Mouse (Mus musculus) midbrain, postnatal 0 days (tissue): ENCODE results near the gene Kirrel3. TPM values are rescaled to one million over a fixed set of nuclear protein-coding genes. Genes with fewer than 3 reads are reported as not detected.

Experiments used
- ATAC-seq: fragments of 200-750 bp; cut with Nextera tagmentation; 2 replicates; pipeline ENCODE4 v1.8.0; 2017; ENCODE audit warnings: moderate number of reproducible peaks, mild to moderate bottlenecking, moderate TSS enrichment, moderate library complexity; ENCODE audit not compliant: low FRiP score
- DNase-seq: peaks from one replicate; pipeline ENCODE4 v3.0.0-alpha.2; 2015; ENCODE audit warnings: low spot score
- H3K27ac ChIP-seq: fragments of 300-500 bp; sonication (generic); 2 replicates; pipeline ENCODE4 v1.5.1; 2014; ENCODE audit warnings: low read depth, mild to moderate bottlenecking, low read length, mixed read lengths
- H3K27me3 ChIP-seq: fragments of 300-500 bp; sonication (generic); 2 replicates; pipeline ENCODE4 v1.6.1; 2014; ENCODE audit warnings: low read length, control low read depth, mixed read lengths; ENCODE audit not compliant: insufficient read depth
- H3K36me3 ChIP-seq: fragments of 300-500 bp; sonication (generic); 2 replicates; pipeline ENCODE4 v1.6.1; 2014; ENCODE audit warnings: low read length, control low read depth, mixed read lengths; ENCODE audit not compliant: insufficient read depth
- H3K4me1 ChIP-seq: fragments of 300-500 bp; sonication (generic); 2 replicates; pipeline ENCODE4 v1.6.1; 2014; ENCODE audit warnings: mild to moderate bottlenecking, control low read depth, antibody characterized with exemption, low read length, mixed read lengths; ENCODE audit not compliant: insufficient read depth
- H3K4me2 ChIP-seq: fragments of 300-500 bp; sonication (generic); 2 replicates; pipeline ENCODE4 v1.6.1; 2014; ENCODE audit warnings: low read depth, mild to moderate bottlenecking, low read length, mixed read lengths; ENCODE audit not compliant: poor library complexity, severe bottlenecking
- H3K4me3 ChIP-seq: fragments of 300-500 bp; sonication (generic); 2 replicates; pipeline ENCODE4 v1.5.1; 2014; ENCODE audit warnings: low read depth, mild to moderate bottlenecking, low read length, moderate library complexity
- H3K9ac ChIP-seq: fragments of 300-500 bp; sonication (generic); replicated peaks from 2 replicates; pipeline ENCODE4 v1.6.1; 2014; ENCODE audit warnings: mild to moderate bottlenecking, low read length, moderate library complexity, mixed read lengths; ENCODE audit not compliant: poor library complexity, severe bottlenecking
- H3K9me3 ChIP-seq: fragments of 300-500 bp; sonication (generic); 2 replicates; pipeline ENCODE4 v1.6.1; 2016; ENCODE audit warnings: low read length, control low read depth
- CTCF ChIP-seq: IDR thresholded peaks from 2 replicates; pipeline ENCODE4 v1.5.1; 2016; ENCODE audit warnings: antibody characterized with exemption, mild to moderate bottlenecking
- WGBS: fragments of 180-500 bp; shearing (Covaris S2); extraction: QIAGEN DNeasy Blood & Tissue Kit; methylation state at CpG from one replicate; pipeline ENCODE4 v1.1.7; 2014; 5-methylcytosine and 5-hydroxymethylcytosine counted together
- polyA plus RNA-seq: library from polyadenylated mRNA; unstranded; fragments of >200 nt; fragmentation: Nextera tagmentation; extraction: Ambion mirVana; gene quantifications from 2 replicates; pipeline ENCODE4 v1.2.1, GENCODE M21; 2015
- total RNA-seq: library from RNA; depleted of rRNA; stranded (reverse); fragments of >200 nt; gene quantifications from 2 replicates; pipeline ENCODE4 v1.2.3, GENCODE M21; 2014

Kirrel3 gene
- total and polyA plus RNA-seq, 2 experiments from 2014 or later: 47.2 to 56.3 TPM

GRCm38 (mm10) chr9:35045031-35045531 lies 559.4 kb downstream of the Kirrel3 start:
- Histone ChIP-seq H3K27ac (no peak overlapping the region), H3K9ac (no peak overlapping the region), H3K36me3 (no peaks in the 10 kb centered on the region), H3K4me2 (no peak overlapping the region), H3K4me1 (no peaks in the 10 kb centered on the region), H3K9me3 (no peaks in the 10 kb centered on the region), H3K27me3 (no peaks in the 10 kb centered on the region), H3K4me3 (no peak overlapping the region)
- no peak for DNase-seq
- no peak for ATAC-seq
- no peak for TF ChIP-seq CTCF
- 57% methylated on average over 11 of the region's 11 CpGs for WGBS

GRCm38 (mm10) chr9:35045756-35046155 lies 560.1 kb downstream of the Kirrel3 start:
- Histone ChIP-seq H3K4me2 (no peak overlapping the region), H3K27me3 (no peaks in the 10 kb centered on the region), H3K9ac (no peak overlapping the region), H3K4me1 (no peaks in the 10 kb centered on the region), H3K27ac (no peak overlapping the region), H3K36me3 (no peaks in the 10 kb centered on the region), H3K4me3 (no peak overlapping the region), H3K9me3 (no peaks in the 10 kb centered on the region)
- no peak for ATAC-seq
- TF ChIP-seq CTCF: no peak
- WGBS: 65% methylated on average over 2 of the region's 2 CpGs
- peak; percentile 50 for DNase-seq

- Histone ChIP-seq H3K9ac (no peak overlapping the region), H3K27me3 (no peaks in the 10 kb centered on the region), H3K36me3 (no peaks in the 10 kb centered on the region), H3K9me3 (no peaks in the 10 kb centered on the region), H3K27ac (no peak overlapping the region), H3K4me1 (no peaks in the 10 kb centered on the region), H3K4me3 (no peak overlapping the region), H3K4me2 (no peak overlapping the region)
- 90% methylated on average over 6 of the region's 6 CpGs for WGBS
- DNase-seq (no peak), ATAC-seq (no peak)
- TF ChIP-seq CTCF: no peak
Measured at GRCm38 (mm10) chr9:35048449-35048848, 562.8 kb downstream of the Kirrel3 start.

GRCm38 (mm10) chr9:35049891-35050527 lies 564.3 kb downstream of the Kirrel3 start:
- ATAC-seq (no peak), DNase-seq (no peak)
- Histone ChIP-seq H3K4me1 (no peaks in the 10 kb centered on the region; the same call in 1 of the 2 replicates), H3K27ac (no peak overlapping the region), H3K9ac (no peak overlapping the region), H3K4me2 (no peak overlapping the region), H3K4me3 (no peak overlapping the region), H3K36me3 (no peaks in the 10 kb centered on the region), H3K9me3 (no peaks in the 10 kb centered on the region), H3K27me3 (no peaks in the 10 kb centered on the region)
- 69% methylated on average over 3 of the region's 3 CpGs for WGBS
- no peak for TF ChIP-seq CTCF

GRCm38 (mm10) chr9:35050701-35051454 lies 565.2 kb downstream of the Kirrel3 start:
- Histone ChIP-seq H3K9me3 (no peaks in the 10 kb centered on the region), H3K9ac (no peak overlapping the region), H3K4me1 (no peaks in the 10 kb centered on the region; the same call in 1 of the 2 replicates), H3K4me2 (no peak overlapping the region), H3K36me3 (no peaks in the 10 kb centered on the region), H3K27ac (no peak overlapping the region), H3K4me3 (no peak overlapping the region), H3K27me3 (no peaks in the 10 kb centered on the region)
- 89% methylated on average over 6 of the region's 6 CpGs for WGBS
- no peak for TF ChIP-seq CTCF
- no peak for ATAC-seq
- DNase-seq: no peak

GRCm38 (mm10) chr9:35051666-35052065 lies 566.0 kb downstream of the Kirrel3 start:
- Histone ChIP-seq H3K27ac (no peak overlapping the region), H3K4me3 (no peak overlapping the region), H3K9ac (no peak overlapping the region), H3K4me2 (no peak overlapping the region), H3K9me3 (no peaks in the 10 kb centered on the region), H3K27me3 (no peaks in the 10 kb centered on the region), H3K4me1 (no peaks in the 10 kb centered on the region; the same call in 1 of the 2 replicates), H3K36me3 (no peaks in the 10 kb centered on the region)
- no peak for ATAC-seq
- no peak for DNase-seq
- no peak for TF ChIP-seq CTCF
- 93% methylated on average over 4 of the region's 4 CpGs for WGBS
